Mouse (Mus musculus) erythroid progenitor cell, adult 5-6 weeks (primary cell): Measurements from ENCODE around the gene Cradd. TPM values are rescaled to one million over a fixed set of nuclear protein-coding genes. Genes with fewer than 3 reads are reported as not detected.

Experiments used
- ATAC-seq: replicated peaks from 2 replicates; pipeline ENCODE4 v1.8.0; 2016; ENCODE audit warnings: moderate number of reproducible peaks, mild to moderate bottlenecking, moderate TSS enrichment, inconsistent platforms; ENCODE audit not compliant: poor library complexity, low FRiP score, severe bottlenecking
- total RNA-seq, 2 experiments: library from RNA; stranded (forward) in 1 of 2; stranded (reverse) in 1 of 2; fragments of 150-400 nt in 1 of 2; fragments of 186-747, 209-891 nt in 1 of 2; gene quantifications; 2 replicates each; pipeline versions ENCODE4 v1.2.3 to v1.2.4; 2015 to 2017; ENCODE audit warnings: low replicate concordance in 2 of 2

Gene Cradd
- total RNA-seq, 2 experiments from 2014 or later, result 0.84 to 1.5 TPM

GRCm38 (mm10) chr10:95147136-95147901, 176.6 kb downstream of the Cradd start:
- ATAC-seq, result no peak

DNA sequence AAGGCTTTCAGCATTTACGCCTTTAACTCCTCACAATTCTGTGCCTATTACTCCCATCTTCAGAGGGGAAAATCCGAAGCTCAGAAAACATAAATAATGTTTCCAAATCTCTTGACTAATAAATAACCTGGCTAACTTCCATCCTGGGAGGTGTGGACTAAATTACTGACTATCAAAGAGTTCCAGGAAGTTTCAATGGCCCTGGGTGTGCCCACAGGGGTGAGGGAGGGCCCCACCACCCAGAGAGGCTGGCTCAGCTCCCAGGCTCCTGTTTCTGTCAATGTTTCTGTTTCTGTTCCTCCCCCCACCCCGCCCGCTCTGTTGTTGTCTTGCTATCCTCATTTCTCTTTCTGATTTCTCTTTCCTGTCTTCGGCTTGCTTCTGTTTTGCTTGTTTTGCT, 177.4 kb downstream of the Cradd start:
- no peak for ATAC-seq

- ATAC-seq, result no peak
These were observed 178.6 kb downstream of the Cradd start for GRCm38 (mm10) chr10:95145204-95145926.

DNA sequence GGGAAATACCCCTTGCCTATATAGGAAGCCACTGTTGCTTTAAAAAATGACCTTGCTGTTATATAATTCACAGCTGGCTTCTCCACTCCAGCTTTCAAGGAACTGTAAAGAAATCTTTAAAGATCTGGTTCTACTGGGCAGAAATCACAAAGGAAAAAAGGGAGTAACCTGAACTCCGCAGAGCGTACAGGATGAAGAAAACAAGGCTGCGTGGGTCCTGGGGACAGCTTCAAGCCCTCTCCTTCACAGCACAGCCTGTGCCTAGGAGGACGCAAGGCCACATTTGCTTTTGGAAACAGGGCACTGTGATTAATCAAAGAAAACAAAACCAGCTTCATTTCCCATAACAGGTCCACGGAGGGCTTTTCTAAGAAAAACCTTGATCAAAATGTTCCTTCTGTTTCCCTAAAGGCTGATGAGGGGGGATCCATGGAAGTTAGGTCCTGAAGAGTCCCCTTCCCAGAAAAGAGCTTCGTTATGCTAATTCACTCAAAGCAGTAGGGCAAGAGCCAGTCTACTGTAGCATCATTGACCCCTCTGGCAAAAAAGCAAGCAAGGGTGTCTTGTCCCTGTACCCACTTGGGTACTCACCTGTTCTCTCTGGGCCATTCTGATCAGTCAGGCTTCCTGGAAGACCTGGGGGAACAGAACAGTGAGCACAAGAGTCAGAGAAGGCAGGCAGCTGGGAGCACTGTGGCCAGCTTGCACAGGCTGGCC, 179.4 kb downstream of the Cradd start:
- ATAC-seq, result no peak

- ATAC-seq, result no peak
These were observed 180.4 kb downstream of the Cradd start for GRCm38 (mm10) chr10:95143446-95144114.

DNA sequence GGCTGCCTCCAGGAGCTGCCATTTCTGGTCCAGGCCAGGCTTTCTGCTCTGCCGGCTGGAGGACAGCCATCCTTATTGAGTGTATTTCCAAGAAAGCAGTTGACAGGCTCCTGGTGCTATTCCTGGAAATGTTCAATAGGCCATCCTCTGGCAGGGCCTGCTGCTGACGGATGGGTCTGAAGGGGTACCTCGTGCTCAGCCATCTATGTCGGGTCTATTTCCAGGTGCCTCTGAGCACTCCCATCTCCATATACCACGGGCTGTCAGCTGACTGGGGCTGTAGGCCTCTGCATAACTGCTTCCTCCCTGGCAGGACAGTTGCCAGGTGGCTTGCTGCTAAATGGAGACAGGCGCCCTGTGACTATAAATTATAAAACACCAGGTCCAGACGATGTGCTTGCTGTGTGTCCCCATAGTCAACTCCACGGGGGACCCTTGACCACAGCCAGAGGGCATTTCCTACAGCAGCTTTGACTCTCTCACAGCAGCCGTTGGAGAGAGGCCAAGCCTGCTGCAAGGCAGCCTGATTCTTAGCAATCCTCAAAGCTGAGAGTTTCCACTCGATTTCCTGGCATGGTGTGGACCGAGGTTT, 181.0 kb downstream of the Cradd start:
- no peak for ATAC-seq

GRCm38 (mm10) chr10:95141075-95141474, 182.9 kb downstream of the Cradd start:
- no peak for ATAC-seq

DNA sequence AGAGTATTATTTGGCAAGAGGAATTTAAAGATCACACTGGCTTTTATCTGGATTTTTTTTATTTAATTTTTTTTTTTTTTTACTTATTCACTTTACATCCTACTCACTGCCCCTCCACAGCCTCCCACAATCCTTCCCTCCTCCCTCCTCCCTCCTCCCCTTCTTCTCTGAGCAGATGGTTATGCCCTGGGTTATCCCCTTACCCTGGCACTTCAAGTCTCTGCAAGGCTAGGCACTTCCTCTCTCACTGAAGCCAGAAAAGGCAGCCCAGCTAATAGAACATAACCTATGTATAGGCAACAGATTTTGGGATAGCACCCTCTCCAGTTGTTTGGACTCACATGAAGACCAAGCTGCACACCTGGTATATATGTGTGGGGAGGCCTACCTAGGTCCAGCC, 183.7 kb downstream of the Cradd start:
- no peak for ATAC-seq

GRCm38 (mm10) chr10:95139645-95140044, 184.3 kb downstream of the Cradd start:
- no peak for ATAC-seq

- no peak for ATAC-seq
These were observed 190.9 kb downstream of the Cradd start for GRCm38 (mm10) chr10:95133057-95133456.

Other genes with a start within 250 kb of the Cradd start
- not detected in 2 replicates for gene Socs2, start 93.0 kb upstream of the Cradd start, total RNA-seq (2015; ENCODE audit: low replicate concordance)
- not detected in 2 replicates for gene Socs2, start 93.0 kb upstream of the Cradd start, total RNA-seq (2017; ENCODE audit: low replicate concordance)
- gene Mrpl42, start 177.8 kb upstream of the Cradd start, total RNA-seq (2015; ENCODE audit: low replicate concordance), result 72.5 and 85.8 TPM in 2 replicates
- 31.6 and 34.5 TPM in 2 replicates for gene Mrpl42, start 177.8 kb upstream of the Cradd start, total RNA-seq (2017; ENCODE audit: low replicate concordance)
- gene Ube2n, start 191.0 kb upstream of the Cradd start, total RNA-seq (2015; ENCODE audit: low replicate concordance), result 183 and 257 TPM in 2 replicates
- 59.2 and 65.6 TPM in 2 replicates for gene Ube2n, start 191.0 kb upstream of the Cradd start, total RNA-seq (2017; ENCODE audit: low replicate concordance)
- gene Nudt4, start 240.0 kb upstream of the Cradd start, total RNA-seq (2015; ENCODE audit: low replicate concordance), result 271 and 342 TPM in 2 replicates
- 296 and 327 TPM in 2 replicates for gene Nudt4, start 240.0 kb upstream of the Cradd start, total RNA-seq (2017; ENCODE audit: low replicate concordance)